Mouse (Mus musculus) lung, adult 2 months (tissue): ENCODE measurements around the gene Wdfy4. TPM values are rescaled to one million over a fixed set of nuclear protein-coding genes. Genes with fewer than 3 reads are reported as not detected.

Experiments used
- DNase-seq: peaks from one replicate; pipeline ENCODE4 v3.0.0; 2022
- H3K4me1 ChIP-seq: fragments of 200-500 bp; 2 replicates; pipeline ENCODE4 v1.6.1; 2011; ENCODE audit warnings: low read length; ENCODE audit not compliant: control insufficient read depth, insufficient read depth
- H3K4me3 ChIP-seq: fragments of 200-500 bp; replicated peaks from 2 replicates; pipeline ENCODE3; 2011; ENCODE audit warnings: low read depth, mild to moderate bottlenecking, control low read depth, low read length; ENCODE audit errors: extremely low read depth
- CTCF ChIP-seq: fragments of 200-500 bp; IDR thresholded peaks from 2 replicates; pipeline ENCODE4 v1.5.1; 2011; ENCODE audit warnings: mild to moderate bottlenecking, low read length, control low read depth; ENCODE audit not compliant: insufficient read depth
- POLR2A ChIP-seq: fragments of 200-500 bp; IDR thresholded peaks from 2 replicates; pipeline ENCODE4 v1.6.1; 2011; ENCODE audit warnings: low read depth, mild to moderate bottlenecking, control low read depth, low read length, borderline replicate concordance; ENCODE audit errors: extremely low read depth
- WGBS: fragments of 180-500 bp; shearing (Covaris S2); methylation state at CpG from one replicate; pipeline ENCODE4 v1.1.7; 2018; 5-methylcytosine and 5-hydroxymethylcytosine counted together
- polyA plus RNA-seq: library from polyadenylated mRNA; depleted of rRNA; stranded (reverse); fragments of >200 nt; gene quantifications from 2 replicates; pipeline ENCODE4 v1.2.3, GENCODE M21; 2012

Wdfy4 gene
- polyA plus RNA-seq, 1 experiment, result 14.0 TPM

GRCm38 (mm10) chr14:33000112-33000979 lies 185.0 kb downstream of the Wdfy4 start:
- DNase-seq, result no peak
- Histone ChIP-seq H3K4me1 (no peaks in the 10 kb centered on the region; the same call in 1 of the 2 replicates), H3K4me3 (no peak overlapping the region)
- WGBS, result 51% methylated on average over 8 of the region's 8 CpGs
- TF ChIP-seq POLR2A, result no peak
- TF ChIP-seq CTCF, result no peak

DNA sequence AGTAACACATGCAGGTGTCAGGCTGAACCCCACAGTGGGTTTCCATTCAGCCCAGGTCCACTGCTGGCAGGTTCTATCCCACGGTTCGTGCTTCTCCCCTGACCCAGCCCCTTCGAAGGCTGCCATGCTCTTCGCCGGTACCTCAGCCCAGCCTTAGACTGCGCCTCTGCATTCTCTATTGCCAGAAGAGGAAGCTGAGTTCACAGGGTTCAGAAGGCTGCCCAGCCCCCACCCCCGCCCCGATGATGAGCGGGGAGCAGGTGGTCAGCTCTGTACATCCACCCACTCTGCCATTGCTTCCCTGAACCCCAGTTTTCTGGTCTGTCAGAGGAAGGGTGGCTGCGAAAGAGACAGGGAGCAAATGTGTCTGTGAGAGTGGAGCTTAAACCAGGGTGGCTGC lies 185.8 kb downstream of the Wdfy4 start:
- DNase-seq, result no peak
- Histone ChIP-seq H3K4me1 (no peaks in the 10 kb centered on the region; the same call in 1 of the 2 replicates), H3K4me3 (no peak overlapping the region)
- 50% methylated on average over 10 of the region's 10 CpGs for WGBS
- no peak for TF ChIP-seq POLR2A
- no peak for TF ChIP-seq CTCF

GRCm38 (mm10) chr14:32994954-32995636 lies 190.2 kb downstream of the Wdfy4 start:
- DNase-seq, result peak; percentile 11

DNA sequence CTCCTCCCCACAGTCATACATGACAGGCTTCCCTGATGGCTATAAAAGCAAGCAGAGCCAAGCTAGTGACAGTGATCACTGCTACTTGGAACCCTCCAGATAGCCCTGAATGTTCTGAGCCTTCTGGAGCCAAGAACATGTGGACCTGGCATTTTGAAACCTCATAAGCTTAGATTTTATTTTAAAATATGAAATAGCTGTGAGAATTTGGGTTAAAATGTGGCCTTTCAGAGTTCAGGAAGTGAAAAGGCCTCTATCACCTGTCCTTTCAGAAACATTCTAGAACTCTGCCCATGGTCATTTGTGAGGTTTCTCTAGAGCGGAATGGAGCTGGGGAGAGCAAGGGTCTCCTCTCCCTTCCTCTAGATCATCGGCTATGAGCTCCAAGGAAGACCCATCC lies 194.2 kb downstream of the Wdfy4 start, which contains the start of gene Lrrc18:
Gene Lrrc18, plus strand, starts transcription at position 301 of the 400 bp plus-strand sequence.
- Histone ChIP-seq H3K4me3 (no peak within 1 kb of the TSS), H3K4me1 (no peaks in the 10 kb centered on the region; the same call in 1 of the 2 replicates)
- DNase-seq, result no peak
- TF ChIP-seq CTCF (no peak), POLR2A (no peak)
- 83% methylated on average over 2 of the region's 2 CpGs for WGBS

More at GRCm38 (mm10) chr14:32994954-32995636, 190.2 kb downstream of the Wdfy4 start:
- H3K4me3 ChIP-seq, result peak overlapping the region; percentile 41
- no peaks in the 10 kb centered on the region; the same call in 1 of the 2 replicates for H3K4me1 ChIP-seq
- TF ChIP-seq CTCF (no peak), POLR2A (no peak)
- 12% methylated on average over 10 of the region's 10 CpGs for WGBS

GRCm38 (mm10) chr14:32986659-32987058 lies 198.6 kb downstream of the Wdfy4 start:
- no peak for TF ChIP-seq CTCF
- TF ChIP-seq POLR2A, result no peak
- no peak for DNase-seq
- 72% methylated on average over 4 of the region's 4 CpGs for whole genome bisulfite sequencing
- Histone ChIP-seq H3K4me3 (no peak overlapping the region), H3K4me1 (no peaks in the 10 kb centered on the region)

DNA sequence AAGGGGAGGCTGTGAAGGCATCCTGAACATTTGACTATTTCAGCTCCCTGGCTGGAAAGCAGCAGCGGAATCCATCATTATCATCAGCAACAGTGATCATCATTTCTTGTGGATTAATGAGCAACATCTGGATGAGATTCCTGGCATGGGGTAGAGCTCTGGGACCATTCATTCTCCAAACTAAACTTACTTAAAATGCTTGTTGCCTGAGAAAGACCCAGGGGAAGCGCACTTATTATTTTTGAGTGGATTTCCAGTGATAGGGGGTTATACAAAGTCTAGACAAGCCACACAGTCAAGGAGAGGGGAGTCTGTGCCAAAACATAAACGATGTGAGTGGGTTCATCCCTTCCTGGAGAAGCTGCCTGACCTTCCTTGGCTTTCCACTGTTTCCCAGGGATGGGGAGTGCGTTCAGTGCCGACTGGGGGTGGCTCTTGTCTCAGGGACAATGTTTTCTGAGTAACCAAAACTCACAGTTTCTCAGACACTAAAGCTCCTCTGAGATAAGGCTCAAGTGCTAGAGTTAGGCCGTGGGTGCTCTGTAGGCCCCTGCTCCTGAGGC lies 201.1 kb downstream of the Wdfy4 start:
- DNase-seq, result no peak
- TF ChIP-seq CTCF (no peak), POLR2A (no peak)
- Histone ChIP-seq H3K4me3 (no peak overlapping the region), H3K4me1 (no peaks in the 10 kb centered on the region)
- 42% methylated on average over 6 of the region's 6 CpGs for WGBS

DNA sequence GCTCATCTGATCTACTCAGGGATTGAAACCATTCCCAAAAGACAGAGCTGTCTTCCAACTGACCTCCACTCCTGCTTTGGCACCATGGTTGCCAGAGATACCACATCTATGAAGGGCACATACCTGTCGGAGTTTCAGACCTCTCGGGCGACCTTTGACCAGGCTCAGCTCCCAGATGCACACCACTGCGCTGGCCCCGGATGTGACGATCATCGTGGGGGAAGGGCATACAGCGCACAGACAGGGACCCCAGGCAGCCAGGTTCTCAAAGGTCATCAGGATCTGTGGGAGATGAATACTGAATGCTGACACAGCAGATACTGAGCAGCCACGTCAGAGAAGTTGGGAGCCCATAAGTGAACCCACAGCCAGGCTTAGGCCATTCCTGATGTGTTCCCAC lies 214.6 kb downstream of the Wdfy4 start:
- Histone ChIP-seq H3K4me3 (no peak overlapping the region), H3K4me1 (no peaks in the 10 kb centered on the region)
- WGBS, result 79% methylated on average over 9 of the region's 9 CpGs
- no peak for DNase-seq
- TF ChIP-seq POLR2A (no peak), CTCF (no peak)

GRCm38 (mm10) chr14:32964742-32965141 lies 220.6 kb downstream of the Wdfy4 start:
- no peak overlapping the region for H3K4me3 ChIP-seq
- TF ChIP-seq POLR2A (no peak), CTCF (no peak)
- no peaks in the 10 kb centered on the region for H3K4me1 ChIP-seq
- 81% methylated on average over 10 of the region's 10 CpGs for WGBS
- DNase-seq, result no peak

DNA sequence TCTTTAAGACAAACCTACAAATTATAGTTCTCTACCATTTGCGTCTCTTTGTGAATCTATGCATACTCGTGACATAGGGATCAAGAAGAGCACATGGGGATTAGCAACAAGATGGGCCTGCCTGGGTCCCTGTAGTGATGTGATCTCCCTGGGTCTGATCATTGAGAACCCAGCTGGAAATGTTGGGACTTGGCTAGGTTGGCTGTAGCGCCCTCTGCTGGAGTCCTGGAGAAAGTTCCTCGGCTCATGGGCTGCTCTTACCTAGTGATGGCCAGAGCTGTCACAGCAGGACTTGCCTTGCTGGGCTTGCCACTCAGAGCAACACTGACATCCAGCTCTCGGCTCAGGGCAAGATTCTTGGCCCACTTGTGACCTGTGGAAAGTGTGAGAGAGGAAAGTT lies 224.8 kb downstream of the Wdfy4 start:
- 46% methylated on average over 5 of the region's 5 CpGs for WGBS
- peak; percentile 38 for DNase-seq
- no peak for TF ChIP-seq POLR2A
- peak; percentile 67 for TF ChIP-seq CTCF
- no peak overlapping the region for H3K4me3 ChIP-seq
- H3K4me1 ChIP-seq, result no peaks in the 10 kb centered on the region

- no peak for DNase-seq
- no peak for TF ChIP-seq POLR2A
- no peak for TF ChIP-seq CTCF
- Histone ChIP-seq H3K4me3 (no peak overlapping the region), H3K4me1 (no peaks in the 10 kb centered on the region)
- 48% methylated on average over 8 of the region's 8 CpGs for WGBS
Measured at GRCm38 (mm10) chr14:32958671-32959070, 226.6 kb downstream of the Wdfy4 start.
